Mouse (Mus musculus): ENCODE data around the gene Prdx5.

GRCm38 (mm10) chr19:6924461-6925306 is 14.8 kb upstream of the Prdx5 start:
- no peak for TF ChIP-seq POLR2A (IDR thresholded peaks at IDR 0.05; ENCODE audit: low read depth, low read length)
- no peak for TF ChIP-seq MAZ (IDR thresholded peaks at IDR 0.05; ENCODE audit: low read depth, low read length)
- peak in 1 of 2 experiments; percentile 84; a peak in 3 of 4 replicates for TF ChIP-seq CTCF (conservative IDR thresholded peaks at IDR 0.05 in 1 of 2, IDR thresholded peaks at IDR 0.05 in 1 of 2; ENCODE audit: low read depth in 2 of 2, low read length in 2 of 2)
- TF ChIP-seq MYC (IDR thresholded peaks at IDR 0.05; ENCODE audit: low read depth, low read length) = no peak
- no peak for TF ChIP-seq ZC3H11A (IDR thresholded peaks at IDR 0.05; ENCODE audit: low read depth, low read length)
- no peak for TF ChIP-seq E2F4 (IDR thresholded peaks at IDR 0.05; ENCODE audit: insufficient replicate concordance, low read depth, low read length)
